Mouse (Mus musculus) liver, adult (tissue): Measurements from ENCODE around the gene Trpc2.

Experiments
- GATA4 ChIP-seq: IDR thresholded peaks from 2 replicates; pipeline ENCODE4 v1.6.1; 2014; ENCODE audit warnings: mild to moderate bottlenecking, low read length; ENCODE audit not compliant: insufficient replicate concordance

Gene Trpc2

DNA sequence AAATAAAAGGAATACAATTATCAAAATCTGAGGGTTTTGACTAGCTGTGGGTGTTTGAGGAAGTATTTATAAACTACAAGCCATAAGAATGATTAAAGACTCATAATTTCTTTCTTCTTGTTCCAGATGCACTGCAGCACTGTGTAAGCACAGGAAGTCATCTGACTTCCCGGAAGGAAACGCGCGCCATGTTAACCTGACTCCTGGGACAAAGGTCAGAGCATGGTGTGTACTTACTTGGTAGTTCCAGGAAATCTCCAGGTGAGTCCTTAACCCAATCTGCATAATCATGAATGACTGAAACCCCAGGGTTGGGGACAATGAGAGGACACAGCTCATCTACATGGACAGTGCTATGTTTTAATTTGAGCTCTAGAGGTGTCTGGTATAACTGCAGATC lies 49.5 kb downstream of the Trpc2 start:
- TF ChIP-seq GATA4, result no peak

DNA sequence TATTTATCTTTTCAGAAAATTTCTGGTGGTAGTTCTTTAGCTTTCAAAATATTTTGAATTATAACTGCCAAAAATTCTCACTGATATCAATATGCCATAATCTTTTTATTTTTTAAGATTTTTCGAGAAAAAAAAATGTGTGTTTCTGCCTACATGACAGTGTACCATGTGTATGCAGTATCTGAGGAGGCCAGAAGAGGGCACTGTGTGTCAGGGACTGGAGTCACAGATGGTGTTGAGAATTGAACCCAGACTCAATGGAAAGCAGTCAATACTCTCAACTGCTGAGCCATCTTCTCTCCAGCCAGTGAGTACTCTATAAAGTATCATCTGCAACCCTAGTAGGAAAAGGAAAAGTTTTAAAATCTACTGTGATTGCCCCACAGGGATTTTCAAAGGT lies 54.5 kb downstream of the Trpc2 start:
- TF ChIP-seq GATA4, result no peak

DNA sequence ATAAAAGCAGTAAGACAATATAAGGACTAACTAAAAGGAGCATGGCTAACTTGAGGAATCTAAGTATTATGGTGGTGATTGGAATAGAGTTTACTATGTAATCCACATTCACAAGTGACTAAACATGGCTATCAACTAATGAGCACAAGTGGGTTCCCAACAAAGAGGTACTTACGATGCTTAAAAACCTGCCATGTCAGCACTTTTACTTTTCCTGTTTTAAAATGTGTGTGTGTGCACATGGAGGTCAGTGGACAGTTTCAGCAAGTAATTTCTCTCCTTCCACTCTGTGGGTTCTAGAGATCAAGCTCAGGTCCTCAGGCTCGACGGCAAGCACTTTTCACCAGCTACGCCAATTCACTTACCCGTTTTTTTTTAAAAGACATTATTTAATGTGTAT lies 55.0 kb downstream of the Trpc2 start:
- no peak for TF ChIP-seq GATA4
